Mouse (Mus musculus): ENCODE data around the gene Mief1.

GRCm38 (mm10) chr15:80233733-80234509 lies at the start of gene Mief1:
- TF ChIP-seq POLR2A (IDR thresholded peaks at IDR 0.05; ENCODE audit: low read depth, low read length) (no peak; the same call in 1 of the 2 replicates), CTCF (IDR thresholded peaks at IDR 0.05; ENCODE audit: extremely low read depth, insufficient read length, insufficient replicate concordance, low read depth, low read length) (no peak)
